Comparison of ENCODE assay signal across 8 mouse cellular contexts in the genomic region with DNA sequence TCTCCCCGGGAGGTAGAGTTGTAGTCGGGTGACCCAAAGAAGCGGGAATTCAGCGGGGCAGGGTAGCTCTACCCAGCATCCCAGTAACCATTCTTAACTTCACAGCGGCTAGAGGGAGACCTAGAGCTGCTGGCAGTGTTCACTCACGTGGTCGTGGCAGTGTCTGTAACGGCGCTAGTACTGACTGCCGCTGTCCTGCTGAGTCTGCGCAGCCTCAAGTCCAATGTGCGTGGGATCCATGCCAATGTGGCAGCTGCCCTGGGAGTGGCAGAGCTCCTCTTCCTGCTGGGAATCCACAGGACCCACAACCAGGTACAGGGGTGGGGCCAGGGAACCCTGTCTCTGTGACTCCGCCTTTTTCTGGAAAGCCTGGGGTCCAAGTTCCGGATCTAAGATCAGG. TPM values are rescaled to one million over a fixed set of nuclear protein-coding genes. Genes with fewer than 3 reads are reported as not detected.
A peak's percentile ranks its signal among the peaks of the same experiment; 100 is the strongest.
DNase-seq lines count a peak whose midpoint lies in the region; ATAC-seq lines count a peak whose summit lies in the region.

No protein-coding gene starts in this region.

- DNase-seq in adrenal gland, adult 2 months, result peak; percentile 58
- DNase-seq in adrenal gland, adult 8-10 months, result no peak
- peak; percentile 78 for DNase-seq in kidney, adult 18-20 months
- no peak for DNase-seq in spleen, adult 18-20 months

- H3K4me2 ChIP-seq in limb, embryonic 12.5 days, result peak overlapping the region; percentile 37

- no peaks in the 10 kb centered on the region for H3K36me3 ChIP-seq in limb, embryonic 12.5 days

- no peak overlapping the region for H3K27ac ChIP-seq in limb, embryonic 12.5 days

- 0 out of 2 replicates have a peak overlapping the region, but pooled peaks have one; percentile 2 for H3K4me3 ChIP-seq in limb, embryonic 12.5 days (replicated peaks)

- peak; percentile 73 for ATAC-seq in common myeloid progenitor, adult 5-6 weeks (replicated peaks; ENCODE audit: low read depth, poor library complexity, severe bottlenecking)
- peak; percentile 68 for ATAC-seq in granulocyte monocyte progenitor cell, adult 5-6 weeks (replicated peaks; ENCODE audit: poor library complexity, severe bottlenecking)
- ATAC-seq in limb, embryonic 12.5 days (ENCODE audit: insufficient number of reproducible peaks, insufficient read depth, low FRiP score, low TSS enrichment, low read depth), result no peak; the same call in 1 of the 2 replicates
- ATAC-seq in monocyte, adult 5-6 weeks (replicated peaks; ENCODE audit: insufficient number of reproducible peaks, low FRiP score, low TSS enrichment, poor library complexity, severe bottlenecking), result 0 out of 2 replicates have a peak, but pooled peaks have one; percentile 25

- 0 out of 2 replicates have a peak, but pooled peaks cover 3% of the 10 kb centered on the region for H3K4me1 ChIP-seq in limb, embryonic 12.5 days (replicated peaks)

- H3K27me3 ChIP-seq in limb, embryonic 12.5 days, result peaks cover 32% of the 10 kb centered on the region

- H3K9me3 ChIP-seq in limb, embryonic 12.5 days, result no peaks in the 10 kb centered on the region

- no peak overlapping the region for H3K9ac ChIP-seq in limb, embryonic 12.5 days (replicated peaks)

- WGBS in limb, embryonic 12.5 days, result 14% methylated on average over 14 of the region's 14 CpGs

RNA-seq across cellular contexts. Expression of a gene that starts 10.1 kb away (rescaled TPM):
- 10 to 100 TPM; 10.1 to 11.7 TPM for total RNA-seq in adrenal gland, adult 2 months (2021)
- polyA plus RNA-seq in adrenal gland, adult 2 months (2012; rRNA removed), result 10.1 and 11.2 TPM in 2 replicates
- 10 to 100 TPM in 3 of 4 experiments, 1 to 10 TPM in 1; 8.4 to 14.4 (median 12.3) TPM for total RNA-seq in adrenal gland, adult 8-10 months (2022)
- 1.3 and 1.8 TPM in 2 replicates for total RNA-seq in common myeloid progenitor, adult 5-6 weeks (2017)
- 4.7 and 18.3 TPM in 2 replicates for total RNA-seq in granulocyte monocyte progenitor cell, adult 5-6 weeks (2014; fragmentation: Nextera tagmentation)
- total RNA-seq in granulocyte monocyte progenitor cell, adult 5-6 weeks (2017), result 1.5 and 3.5 TPM in 2 replicates
- polyA plus RNA-seq in limb, embryonic 12.5 days (2016; fragmentation: Nextera tagmentation; extraction: Ambion mirVana), result 16.3 and 20.1 TPM in 2 replicates
- 6.2 to 10.0 TPM (median 8.4 TPM) in 3 replicates for total RNA-seq in monocyte, adult 5-6 weeks (2017)

RNA-seq across cellular contexts. Expression of a gene that starts 16.9 kb away (rescaled TPM):
- 1 to 10 TPM; 2.2 to 2.3 TPM for total RNA-seq in adrenal gland, adult 2 months (2021)
- 4.9 and 7.2 TPM in 2 replicates for polyA plus RNA-seq in adrenal gland, adult 2 months (2012; rRNA removed)
- total RNA-seq in adrenal gland, adult 8-10 months (2022), result 1 to 10 TPM; 3.0 to 8.6 (median 7.9) TPM
- 0.10 and 0.23 TPM in 2 replicates for total RNA-seq in common myeloid progenitor, adult 5-6 weeks (2017)
- total RNA-seq in granulocyte monocyte progenitor cell, adult 5-6 weeks (2014; fragmentation: Nextera tagmentation), result 6.7 and 10.2 TPM in 2 replicates
- total RNA-seq in granulocyte monocyte progenitor cell, adult 5-6 weeks (2017), result 0.99 and 2.2 TPM in 2 replicates
- 0.14 and 0.30 TPM in 2 replicates for polyA plus RNA-seq in limb, embryonic 12.5 days (2016; fragmentation: Nextera tagmentation; extraction: Ambion mirVana)
- total RNA-seq in monocyte, adult 5-6 weeks (2017), result 0.48 to 2.7 TPM (median 0.68 TPM) in 3 replicates

RNA-seq across cellular contexts. Expression of a gene that starts 34.8 kb away (rescaled TPM):
- 10 to 100 TPM; 11.1 to 12.0 TPM for total RNA-seq in adrenal gland, adult 2 months (2021)
- 43.1 and 54.5 TPM in 2 replicates for polyA plus RNA-seq in adrenal gland, adult 2 months (2012; rRNA removed)
- 10 to 100 TPM; 11.1 to 19.0 (median 17.0) TPM for total RNA-seq in adrenal gland, adult 8-10 months (2022)
- total RNA-seq in common myeloid progenitor, adult 5-6 weeks (2017), result 1.6 and 6.1 TPM in 2 replicates
- 12.2 and 12.8 TPM in 2 replicates for total RNA-seq in granulocyte monocyte progenitor cell, adult 5-6 weeks (2014; fragmentation: Nextera tagmentation)
- 4.9 and 9.1 TPM in 2 replicates for total RNA-seq in granulocyte monocyte progenitor cell, adult 5-6 weeks (2017)
- 19.3 and 21.6 TPM in 2 replicates for polyA plus RNA-seq in limb, embryonic 12.5 days (2016; fragmentation: Nextera tagmentation; extraction: Ambion mirVana)
- 1.8 to 7.4 TPM (median 4.9 TPM) in 3 replicates for total RNA-seq in monocyte, adult 5-6 weeks (2017)

RNA-seq across cellular contexts. Expression of a gene that starts 59.4 kb away (rescaled TPM):
- 10 to 100 TPM; 82.9 to 85.9 TPM for total RNA-seq in adrenal gland, adult 2 months (2021)
- polyA plus RNA-seq in adrenal gland, adult 2 months (2012; rRNA removed), result 73.4 and 92.1 TPM in 2 replicates
- 100 to 1,000 TPM in 3 of 4 experiments, 10 to 100 TPM in 1; 93.0 to 156 (median 128) TPM for total RNA-seq in adrenal gland, adult 8-10 months (2022)
- total RNA-seq in common myeloid progenitor, adult 5-6 weeks (2017), result 52.2 and 57.5 TPM in 2 replicates
- 24.3 and 25.5 TPM in 2 replicates for total RNA-seq in granulocyte monocyte progenitor cell, adult 5-6 weeks (2014; fragmentation: Nextera tagmentation)
- 34.4 and 35.8 TPM in 2 replicates for total RNA-seq in granulocyte monocyte progenitor cell, adult 5-6 weeks (2017)
- 144 and 146 TPM in 2 replicates for polyA plus RNA-seq in limb, embryonic 12.5 days (2016; fragmentation: Nextera tagmentation; extraction: Ambion mirVana)
- 34.7 to 78.2 TPM (median 74.6 TPM) in 3 replicates for total RNA-seq in monocyte, adult 5-6 weeks (2017)

Comparison
In these comparisons a context has a peak if more than half of its experiments do, and no peak if none do; other contexts are left out.
1. DNase-seq: peak in adrenal gland, adult 2 months (single experiment) and kidney, adult 18-20 months (single experiment); none in adrenal gland, adult 8-10 months (single experiment) and spleen, adult 18-20 months (0 of 2).